Mouse (Mus musculus) adrenal gland, adult 2 months (tissue): ENCODE data around the gene Pigl. TPM values are rescaled to one million over a fixed set of nuclear protein-coding genes. Genes with fewer than 3 reads are reported as not detected.

ENCODE experiments used
- DNase-seq: peaks from one replicate; pipeline ENCODE4 v3.0.0; 2021
- polyA plus RNA-seq: library from polyadenylated mRNA; depleted of rRNA; stranded (reverse); fragments of >200 nt; gene quantifications from 2 replicates; pipeline ENCODE4 v1.2.3, GENCODE M21; 2012; rRNA removed
- total RNA-seq, 2 experiments: library from RNA; stranded (reverse); gene quantifications; 2 replicates each; pipeline ENCODE4 v1.2.3; 2021

Gene Pigl
- total and polyA plus RNA-seq, 3 experiments: 6.8 to 10.0 (median 9.5) TPM

- no peak for DNase-seq
Observed at GRCm38 (mm10) chr11:62558152-62558551, 99.9 kb downstream of the Pigl start.

GRCm38 (mm10) chr11:62558961-62559646 is 100.8 kb downstream of the Pigl start:
- DNase-seq: peak; percentile 79

GRCm38 (mm10) chr11:62560463-62561016 is 102.3 kb downstream of the Pigl start:
- no peak for DNase-seq

- no peak for DNase-seq
Observed at GRCm38 (mm10) chr11:62563590-62563989, 105.3 kb downstream of the Pigl start.

Other genes with a start within 250 kb of the Pigl start
- 1 to 10 TPM in 1 of 2 experiments, under 1 TPM in 1; 0.55 to 1.0 TPM for gene Adora2b, start 209.5 kb upstream of the Pigl start, total RNA-seq
- gene Adora2b, start 209.5 kb upstream of the Pigl start, polyA plus RNA-seq: 1.8 and 2.5 TPM in 2 replicates
- 10 to 100 TPM; 13.6 to 21.9 TPM for gene Zswim7, start 177.1 kb upstream of the Pigl start, total RNA-seq
- gene Zswim7, start 177.1 kb upstream of the Pigl start, polyA plus RNA-seq: 8.3 and 9.1 TPM in 2 replicates
- 10 to 100 TPM; 31.0 to 36.3 TPM for gene Ttc19, start 177.0 kb upstream of the Pigl start, total RNA-seq
- gene Ttc19, start 177.0 kb upstream of the Pigl start, polyA plus RNA-seq: 7.3 and 16.0 TPM in 2 replicates
- gene Ncor1, start 81 bp downstream of the Pigl start, total RNA-seq: 100 to 1,000 TPM; 167 to 268 TPM
- gene Ncor1, start 81 bp downstream of the Pigl start, polyA plus RNA-seq: 53.4 and 59.5 TPM in 2 replicates
- gene Cenpv, start 80.8 kb downstream of the Pigl start, total RNA-seq: 10 to 100 TPM; 44.1 to 45.8 TPM
- gene Cenpv, start 80.8 kb downstream of the Pigl start, polyA plus RNA-seq: 46.8 and 58.2 TPM in 2 replicates
- gene Ubb, start 92.7 kb downstream of the Pigl start, total RNA-seq: 1,000 to 10,000 TPM; 1,385 to 1,758 TPM
- 1,114 and 1,206 TPM in 2 replicates for gene Ubb, start 92.7 kb downstream of the Pigl start, polyA plus RNA-seq
- 1 to 10 TPM; 2.7 to 4.2 TPM for gene Trpv2, start 116.0 kb downstream of the Pigl start, total RNA-seq
- 2.7 and 3.9 TPM in 2 replicates for gene Trpv2, start 116.0 kb downstream of the Pigl start, polyA plus RNA-seq
- gene Lrrc75a, start 190.1 kb downstream of the Pigl start, total RNA-seq: 10 to 100 TPM; 17.5 to 40.5 TPM
- gene Lrrc75a, start 190.1 kb downstream of the Pigl start, polyA plus RNA-seq: 46.9 and 73.5 TPM in 2 replicates
- gene Mmgt2, start 190.2 kb downstream of the Pigl start, total RNA-seq: 10 to 100 TPM; 34.5 to 47.3 TPM
- 87.2 and 88.1 TPM in 2 replicates for gene Mmgt2, start 190.2 kb downstream of the Pigl start, polyA plus RNA-seq